Mouse (Mus musculus): ENCODE measurements around the gene Arhgap31. TPM values are rescaled to one million over a fixed set of nuclear protein-coding genes. Genes with fewer than 3 reads are reported as not detected.

The Arhgap31 gene
- polyA plus RNA-seq, 1 experiment from 2014 or later = 7.4 TPM

GRCm38 (mm10) chr16:38587572-38587971, 125.5 kb downstream of the Arhgap31 start:
- Histone ChIP-seq H3K9ac (ENCODE audit: low read depth, low read length) (no peak overlapping the region), H3K27me3 (replicated peaks; ENCODE audit: control insufficient read depth, insufficient read depth, low read length) (no peaks in the 10 kb centered on the region), H3K4me2 (no peak overlapping the region), H3K27ac (ENCODE audit: low read depth, low read length) (no peak overlapping the region), H3K4me3 (ENCODE audit: low read depth, low read length) (no peak overlapping the region), H3K4me1 (replicated peaks; ENCODE audit: control insufficient read depth, insufficient read depth, low read length) (peaks cover 5% of the 10 kb centered on the region; the same call in 1 of the 2 replicates), H3K36me3 (ENCODE audit: control insufficient read depth, insufficient read depth, low read length) (peaks cover 22% of the 10 kb centered on the region), H3K9me3 (ENCODE audit: control insufficient read depth, low read length) (no peaks in the 10 kb centered on the region)
- WGBS = 91% methylated on average over 4 of the region's 4 CpGs
- ATAC-seq (replicated peaks; ENCODE audit: low FRiP score) (no peak), DNase-seq (ENCODE audit: low spot score) (no peak)

DNA sequence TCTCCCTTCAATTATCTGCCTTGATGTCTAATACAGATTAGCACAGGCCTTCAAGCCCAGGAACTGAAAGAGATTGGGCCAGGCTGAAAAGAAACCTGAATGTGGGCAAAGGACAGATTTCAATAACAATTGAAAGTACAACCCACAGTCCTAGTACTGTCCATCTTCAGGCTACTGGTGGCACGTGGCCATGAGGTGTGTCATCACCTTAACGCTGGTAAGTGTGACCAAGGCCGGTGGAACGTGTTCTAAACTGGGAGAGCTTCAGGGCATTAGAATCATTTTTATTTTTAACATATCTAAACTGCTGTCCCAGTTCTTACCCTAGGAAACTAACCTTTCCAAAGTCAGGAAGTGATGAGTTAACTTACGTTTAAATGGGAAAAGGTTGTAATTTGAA, 125.9 kb downstream of the Arhgap31 start:
- H3K9me3 ChIP-seq (ENCODE audit: control insufficient read depth, low read length) = no peaks in the 10 kb centered on the region
- peaks cover 22% of the 10 kb centered on the region for H3K36me3 ChIP-seq (ENCODE audit: control insufficient read depth, insufficient read depth, low read length)
- H3K4me3 ChIP-seq (ENCODE audit: low read depth, low read length) = no peak overlapping the region
- no peak overlapping the region for H3K4me2 ChIP-seq
- H3K9ac ChIP-seq (ENCODE audit: low read depth, low read length) = no peak overlapping the region
- no peak overlapping the region for H3K27ac ChIP-seq (ENCODE audit: low read depth, low read length)
- ATAC-seq (replicated peaks; ENCODE audit: low FRiP score) (no peak), DNase-seq (ENCODE audit: low spot score) (no peak)
- 92% methylated on average over 5 of the region's 5 CpGs for WGBS
- peaks cover 5% of the 10 kb centered on the region; the same call in 1 of the 2 replicates for H3K4me1 ChIP-seq (replicated peaks; ENCODE audit: control insufficient read depth, insufficient read depth, low read length)
- H3K27me3 ChIP-seq (replicated peaks; ENCODE audit: control insufficient read depth, insufficient read depth, low read length) = no peaks in the 10 kb centered on the region

DNA sequence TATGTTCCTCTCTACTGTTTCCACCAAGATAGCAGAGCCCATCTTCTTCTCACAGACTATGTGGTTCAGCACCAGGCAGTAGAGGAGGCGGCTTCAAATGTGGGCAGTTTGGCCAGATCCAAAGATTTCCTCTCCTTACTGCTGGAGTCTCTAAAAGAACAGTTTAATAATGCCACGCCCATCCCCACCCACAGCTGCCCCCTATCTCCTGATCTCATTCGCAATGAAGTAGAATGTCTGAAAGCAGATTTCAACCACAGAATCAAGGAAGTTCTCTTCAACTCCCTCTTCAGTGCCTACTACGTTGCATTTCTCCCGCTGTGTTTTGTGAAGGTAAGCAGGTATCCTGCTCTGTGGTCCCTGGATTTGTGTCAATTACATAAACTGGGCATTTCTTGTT, 127.9 kb downstream of the Arhgap31 start:
- Histone ChIP-seq H3K4me2 (no peak overlapping the region), H3K27me3 (replicated peaks; ENCODE audit: control insufficient read depth, insufficient read depth, low read length) (no peaks in the 10 kb centered on the region), H3K27ac (ENCODE audit: low read depth, low read length) (no peak overlapping the region), H3K4me1 (replicated peaks; ENCODE audit: control insufficient read depth, insufficient read depth, low read length) (peaks cover 5% of the 10 kb centered on the region; the same call in 1 of the 2 replicates), H3K9ac (ENCODE audit: low read depth, low read length) (no peak overlapping the region), H3K4me3 (ENCODE audit: low read depth, low read length) (no peak overlapping the region), H3K9me3 (ENCODE audit: control insufficient read depth, low read length) (no peaks in the 10 kb centered on the region), H3K36me3 (ENCODE audit: control insufficient read depth, insufficient read depth, low read length) (peaks cover 26% of the 10 kb centered on the region)
- DNase-seq (ENCODE audit: low spot score) (no peak), ATAC-seq (replicated peaks; ENCODE audit: low FRiP score) (no peak)
- 67% methylated on average over 5 of the region's 5 CpGs for WGBS

DNA sequence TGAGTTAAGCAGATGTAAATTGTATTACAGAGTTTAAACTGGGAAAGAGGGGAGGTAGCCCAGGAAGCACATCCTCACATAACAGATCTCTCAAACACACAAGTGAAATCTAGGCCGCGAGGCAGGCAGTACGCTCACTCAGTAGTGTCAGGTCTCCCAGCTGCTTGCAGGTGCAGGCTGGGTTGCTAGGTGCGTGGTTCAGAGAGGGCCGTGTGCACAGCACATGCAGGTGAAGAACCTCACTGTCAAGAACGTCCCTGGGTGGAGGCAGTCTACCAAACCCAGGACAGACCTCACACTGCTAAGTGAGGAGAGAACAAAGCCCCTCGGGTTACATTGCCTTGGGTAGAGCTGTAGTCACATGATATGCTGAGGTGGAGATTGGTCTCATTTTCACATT, 128.3 kb downstream of the Arhgap31 start:
- H3K9ac ChIP-seq (ENCODE audit: low read depth, low read length) = no peak overlapping the region
- WGBS = 87% methylated on average over 7 of the region's 7 CpGs
- H3K4me2 ChIP-seq = no peak overlapping the region
- H3K27ac ChIP-seq (ENCODE audit: low read depth, low read length) = no peak overlapping the region
- H3K4me1 ChIP-seq (replicated peaks; ENCODE audit: control insufficient read depth, insufficient read depth, low read length) = peaks cover 5% of the 10 kb centered on the region; the same call in 1 of the 2 replicates
- DNase-seq (ENCODE audit: low spot score) (no peak), ATAC-seq (replicated peaks; ENCODE audit: low FRiP score) (no peak)
- H3K27me3 ChIP-seq (replicated peaks; ENCODE audit: control insufficient read depth, insufficient read depth, low read length) = no peaks in the 10 kb centered on the region
- peaks cover 26% of the 10 kb centered on the region for H3K36me3 ChIP-seq (ENCODE audit: control insufficient read depth, insufficient read depth, low read length)
- no peak overlapping the region for H3K4me3 ChIP-seq (ENCODE audit: low read depth, low read length)
- H3K9me3 ChIP-seq (ENCODE audit: control insufficient read depth, low read length) = no peaks in the 10 kb centered on the region

DNA sequence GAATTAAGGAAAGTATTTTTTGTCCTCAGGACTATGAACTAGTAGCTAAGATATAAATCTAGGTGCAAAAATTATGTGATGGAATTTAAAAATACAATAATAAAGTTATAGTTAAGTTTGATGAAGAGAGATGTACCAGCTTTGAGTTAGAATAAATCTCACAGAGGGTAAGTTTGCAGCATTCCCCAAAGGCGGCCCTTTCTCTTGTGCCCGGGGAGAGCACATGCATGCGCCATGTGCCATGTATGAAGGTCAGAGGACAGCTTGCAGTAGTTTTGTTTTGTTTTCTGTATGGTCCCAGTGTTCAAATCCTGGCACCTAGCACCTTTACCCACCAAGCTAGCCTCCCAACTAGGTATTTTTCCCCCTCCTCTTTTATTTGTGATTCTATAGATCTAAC, 141.6 kb downstream of the Arhgap31 start:
- no peak for DNase-seq (ENCODE audit: low spot score)
- peaks cover 15% of the 10 kb centered on the region; the same call in 1 of the 2 replicates for H3K36me3 ChIP-seq (ENCODE audit: control insufficient read depth, insufficient read depth, low read length)
- no peaks in the 10 kb centered on the region for H3K4me1 ChIP-seq (replicated peaks; ENCODE audit: control insufficient read depth, insufficient read depth, low read length)
- H3K9ac ChIP-seq (ENCODE audit: low read depth, low read length) = no peak overlapping the region
- ATAC-seq (replicated peaks; ENCODE audit: low FRiP score) = no peak
- H3K9me3 ChIP-seq (ENCODE audit: control insufficient read depth, low read length) = no peaks in the 10 kb centered on the region
- 97% methylated on average over 3 of the region's 3 CpGs for WGBS
- no peaks in the 10 kb centered on the region for H3K27me3 ChIP-seq (replicated peaks; ENCODE audit: control insufficient read depth, insufficient read depth, low read length)
- H3K27ac ChIP-seq (ENCODE audit: low read depth, low read length) = no peak overlapping the region
- H3K4me3 ChIP-seq (ENCODE audit: low read depth, low read length) = no peak overlapping the region
- no peak overlapping the region for H3K4me2 ChIP-seq

- no peak overlapping the region for H3K4me2 ChIP-seq
- H3K36me3 ChIP-seq (ENCODE audit: control insufficient read depth, insufficient read depth, low read length) = peaks cover 18% of the 10 kb centered on the region; the same call in 1 of the 2 replicates
- H3K27ac ChIP-seq (ENCODE audit: low read depth, low read length) = no peak overlapping the region
- H3K4me1 ChIP-seq (replicated peaks; ENCODE audit: control insufficient read depth, insufficient read depth, low read length) = no peaks in the 10 kb centered on the region
- DNase-seq (ENCODE audit: low spot score) (no peak), ATAC-seq (replicated peaks; ENCODE audit: low FRiP score) (no peak)
- H3K4me3 ChIP-seq (ENCODE audit: low read depth, low read length) = no peak overlapping the region
- no peaks in the 10 kb centered on the region for H3K27me3 ChIP-seq (replicated peaks; ENCODE audit: control insufficient read depth, insufficient read depth, low read length)
- no peaks in the 10 kb centered on the region for H3K9me3 ChIP-seq (ENCODE audit: control insufficient read depth, low read length)
- WGBS = 90% methylated on average over 5 of the region's 5 CpGs
- H3K9ac ChIP-seq (ENCODE audit: low read depth, low read length) = no peak overlapping the region
These were observed 144.9 kb downstream of the Arhgap31 start for GRCm38 (mm10) chr16:38568192-38568591.

DNA sequence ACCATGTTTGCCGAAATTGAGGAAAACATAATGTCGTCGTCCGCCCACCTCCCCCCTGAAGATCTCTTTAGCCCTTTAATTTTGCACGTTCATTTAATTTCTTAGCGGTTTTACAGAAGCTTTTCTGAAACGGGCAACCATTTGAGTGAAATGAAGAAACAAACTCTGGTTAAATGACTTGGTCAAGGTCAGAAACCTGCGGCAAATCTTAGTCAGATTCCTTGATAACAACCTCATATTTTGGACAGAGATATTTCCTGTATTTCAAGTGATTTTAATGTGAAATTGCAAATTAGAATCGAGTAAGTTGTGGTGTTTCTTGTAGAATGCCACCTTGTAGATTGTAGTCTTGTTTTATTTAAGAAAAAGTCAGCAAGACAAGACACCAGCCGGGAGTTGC, 149.6 kb downstream of the Arhgap31 start:
- H3K9ac ChIP-seq (ENCODE audit: low read depth, low read length) = peak overlapping the region; percentile 92
- 30% methylated on average over 10 of the region's 10 CpGs for WGBS

GRCm38 (mm10) chr16:38562968-38563327, 150.1 kb downstream of the Arhgap31 start:
- H3K4me2 ChIP-seq = peak overlapping the region; percentile 80
- H3K9me3 ChIP-seq (ENCODE audit: control insufficient read depth, low read length) = no peaks in the 10 kb centered on the region
- peaks cover 5% of the 10 kb centered on the region; the same call in 1 of the 2 replicates for H3K36me3 ChIP-seq (ENCODE audit: control insufficient read depth, insufficient read depth, low read length)
- no peaks in the 10 kb centered on the region for H3K4me1 ChIP-seq (replicated peaks; ENCODE audit: control insufficient read depth, insufficient read depth, low read length)
- peak; percentile 69 for ATAC-seq (replicated peaks; ENCODE audit: low FRiP score)
- peak overlapping the region; percentile 67 for H3K27ac ChIP-seq (ENCODE audit: low read depth, low read length)
- no peak for DNase-seq (ENCODE audit: low spot score)
- under 1% methylated on average over 25 of the region's 25 CpGs for WGBS
- H3K27me3 ChIP-seq (replicated peaks; ENCODE audit: control insufficient read depth, insufficient read depth, low read length) = peaks cover 12% of the 10 kb centered on the region
- H3K9ac ChIP-seq (ENCODE audit: low read depth, low read length) = peak overlapping the region; percentile 92
- peak overlapping the region; percentile 93 for H3K4me3 ChIP-seq (ENCODE audit: low read depth, low read length)

More for the DNA sequence above, 149.6 kb downstream of the Arhgap31 start:
- Histone ChIP-seq H3K9me3 (ENCODE audit: control insufficient read depth, low read length) (no peaks in the 10 kb centered on the region), H3K36me3 (ENCODE audit: control insufficient read depth, insufficient read depth, low read length) (peaks cover 5% of the 10 kb centered on the region; the same call in 1 of the 2 replicates), H3K27me3 (replicated peaks; ENCODE audit: control insufficient read depth, insufficient read depth, low read length) (peaks cover 8% of the 10 kb centered on the region; the same call in 1 of the 2 replicates), H3K4me2 (peak overlapping the region; percentile 80), H3K4me3 (ENCODE audit: low read depth, low read length) (peak overlapping the region; percentile 93), H3K4me1 (replicated peaks; ENCODE audit: control insufficient read depth, insufficient read depth, low read length) (no peaks in the 10 kb centered on the region), H3K27ac (ENCODE audit: low read depth, low read length) (no peak overlapping the region)
- DNase-seq (ENCODE audit: low spot score) (no peak), ATAC-seq (replicated peaks; ENCODE audit: low FRiP score) (no peak)

DNA sequence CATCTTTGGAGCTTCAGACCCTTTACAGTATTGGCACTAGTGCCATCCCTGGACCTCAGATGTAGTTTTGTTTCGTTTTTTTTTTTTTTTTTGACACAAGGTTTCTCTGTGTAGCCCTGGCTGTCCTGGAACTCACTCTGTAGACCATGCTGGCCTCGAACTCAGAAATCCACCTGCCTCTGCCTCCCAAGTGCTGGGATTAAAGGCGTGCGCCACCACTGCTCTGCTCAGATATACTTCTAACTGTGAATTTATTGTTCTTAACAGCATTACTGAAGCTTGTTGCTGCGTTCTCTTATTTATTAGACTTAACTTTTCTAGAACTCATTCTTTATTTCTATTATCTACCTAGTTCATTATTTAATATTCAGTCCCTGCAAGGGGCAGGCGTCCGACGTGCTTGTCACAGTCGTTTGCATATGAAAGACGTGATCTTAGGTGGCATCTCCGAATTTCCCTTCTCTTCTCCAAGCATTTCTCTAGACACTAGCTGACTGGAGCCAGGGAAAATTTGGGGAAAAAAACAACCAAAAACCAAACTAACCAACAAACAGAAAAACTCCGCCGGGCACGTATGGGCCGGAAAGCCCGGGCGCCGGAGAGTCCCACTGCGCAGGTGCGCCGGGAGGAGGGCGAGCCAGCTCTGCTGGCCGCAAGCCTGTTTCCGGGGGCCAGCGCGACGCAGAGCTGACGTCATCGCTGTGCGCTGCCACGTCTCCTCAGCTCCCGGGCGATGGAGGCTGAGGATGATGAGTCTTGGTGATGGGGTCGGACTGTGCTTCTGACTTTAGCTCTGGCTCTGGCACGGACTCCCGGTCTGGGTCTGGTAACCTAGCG, 150.7 kb downstream of the Arhgap31 start:
- peak overlapping the region; percentile 67 for H3K27ac ChIP-seq (ENCODE audit: low read depth, low read length)
- peak; percentile 92 for DNase-seq (ENCODE audit: low spot score)
- H3K4me2 ChIP-seq = peak overlapping the region; percentile 80
- 7% methylated on average over 37 of the region's 37 CpGs for WGBS
- H3K4me1 ChIP-seq (replicated peaks; ENCODE audit: control insufficient read depth, insufficient read depth, low read length) = no peaks in the 10 kb centered on the region
- H3K36me3 ChIP-seq (ENCODE audit: control insufficient read depth, insufficient read depth, low read length) = peaks cover 5% of the 10 kb centered on the region; the same call in 1 of the 2 replicates
- peak overlapping the region; percentile 93 for H3K4me3 ChIP-seq (ENCODE audit: low read depth, low read length)
- peak; percentile 94 for ATAC-seq (replicated peaks; ENCODE audit: low FRiP score)
- H3K27me3 ChIP-seq (replicated peaks; ENCODE audit: control insufficient read depth, insufficient read depth, low read length) = peaks cover 12% of the 10 kb centered on the region
- no peaks in the 10 kb centered on the region for H3K9me3 ChIP-seq (ENCODE audit: control insufficient read depth, low read length)
- H3K9ac ChIP-seq (ENCODE audit: low read depth, low read length) = peak overlapping the region; percentile 92

Measured in liver, embryonic 11.5 days (tissue).